27 mouse cellular contexts compared by ENCODE assay signal in the genomic region with DNA sequence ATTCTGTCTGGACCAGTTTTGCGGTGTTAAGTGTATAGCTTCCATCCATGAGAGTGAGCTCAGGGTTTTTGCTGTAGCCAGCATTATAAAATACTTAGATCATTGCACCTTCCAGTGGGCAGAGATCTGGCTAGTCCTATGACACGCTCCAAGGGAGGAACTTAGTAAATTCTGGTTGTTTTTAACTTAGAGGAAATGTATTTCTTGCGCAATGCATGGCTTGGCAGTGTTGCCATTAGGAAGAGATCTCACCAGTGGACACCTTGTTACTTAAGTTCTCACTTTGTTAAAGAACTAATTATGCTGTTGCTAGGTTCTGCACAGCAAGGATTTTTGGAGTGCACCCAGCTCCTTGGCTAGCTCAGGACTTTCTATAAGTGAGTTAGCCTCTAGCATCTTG.
DNase-seq lines count a peak whose midpoint lies in the region; ATAC-seq and TF ChIP-seq lines count a peak whose summit lies in the region.
"Had no signal": no experiment of that assay in that cellular context is flagged by ENCODE, and none has a peak within 500 bp of the region (broad histone marks: within the 10 kb centered on the region; RNA-seq: fewer than 3 reads in every experiment).

No protein-coding gene starts in this region.

- ATAC-seq in common myeloid progenitor, adult 5-6 weeks (replicated peaks; ENCODE audit: low read depth, poor library complexity, severe bottlenecking): peak; percentile 55
- ATAC-seq in megakaryocyte, adult 5-6 weeks (ENCODE audit: poor library complexity, severe bottlenecking): peak; percentile 65
- no peak for ATAC-seq in megakaryocyte-erythroid progenitor cell, adult 5-6 weeks (replicated peaks; ENCODE audit: low FRiP score, low TSS enrichment, poor library complexity, severe bottlenecking)
- ATAC-seq: forebrain, embryonic 13.5 days; forebrain, embryonic 16.5 days had no signal

- no peaks in the 10 kb centered on the region for H3K79me2 ChIP-seq in C2C12 (ENCODE audit: control insufficient read depth, insufficient read depth)

- H3K36me3 ChIP-seq in C2C12 (ENCODE audit: control insufficient read depth, insufficient read depth): peaks cover 71% of the 10 kb centered on the region
- H3K36me3 ChIP-seq in midbrain, embryonic 10.5 days: peaks cover 96% of the 10 kb centered on the region

- H3K79me3 ChIP-seq in C2C12 (ENCODE audit: low read depth): no peaks in the 10 kb centered on the region

- H3K27me3 ChIP-seq in C2C12 (ENCODE audit: control insufficient read depth, insufficient read depth, insufficient read length): no peaks in the 10 kb centered on the region
- H3K27me3 ChIP-seq in midbrain, embryonic 10.5 days (ENCODE audit: low read depth, poor library complexity, severe bottlenecking): no peaks in the 10 kb centered on the region
- H3K27me3 ChIP-seq: CH12.LX; forebrain, embryonic 13.5 days; heart, embryonic 13.5 days; hindbrain, embryonic 12.5 days; hindbrain, embryonic 15.5 days had no signal

- no peak overlapping the region for H3K27ac ChIP-seq in midbrain, embryonic 10.5 days (replicated peaks)
- H3K27ac ChIP-seq: forebrain, embryonic 10.5 days; forebrain, embryonic 13.5 days; heart, adult 2 months; heart, embryonic 10.5 days; heart, embryonic 13.5 days; hindbrain, embryonic 12.5 days; hindbrain, embryonic 15.5 days had no signal

- H3K9me3 ChIP-seq in midbrain, embryonic 10.5 days (replicated peaks): no peaks in the 10 kb centered on the region
- H3K9me3 ChIP-seq: forebrain, embryonic 10.5 days; forebrain, embryonic 13.5 days; G1E; heart, embryonic 10.5 days; heart, embryonic 13.5 days; hindbrain, embryonic 12.5 days; hindbrain, embryonic 15.5 days had no signal

- DNase-seq in 416B (ENCODE audit: low read depth): peak; percentile 72
- DNase-seq in kidney, adult 18-20 months: no peak
- no peak for DNase-seq in gastrocnemius, postnatal 4 days (ENCODE audit: low spot score in 2 of 2)
- no peak for DNase-seq in midbrain, embryonic 10.5 days (ENCODE audit: low spot score)
- DNase-seq: adrenal gland, adult 2 months; adrenal gland, postnatal 14 days; cerebellum, adult 11-12 months; cerebellum, adult 8-10 months; cerebellum, postnatal 10 days; cerebellum, postnatal 36 days; gastrocnemius, postnatal 10 days; heart, adult 2 months; heart, postnatal 14 days; heart, postnatal 4 days had no signal

- H3K4me3 ChIP-seq in C2C12 (ENCODE audit: insufficient read depth, poor library complexity, severe bottlenecking): no peak overlapping the region
- no peak overlapping the region for H3K4me3 ChIP-seq in midbrain, embryonic 10.5 days
- H3K4me3 ChIP-seq: forebrain, embryonic 10.5 days; forebrain, embryonic 13.5 days; heart, adult 2 months; heart, embryonic 10.5 days; heart, embryonic 13.5 days; hindbrain, embryonic 12.5 days; hindbrain, embryonic 15.5 days had no signal

- no peak overlapping the region for H3ac ChIP-seq in C2C12 (ENCODE audit: control insufficient read depth, insufficient read length, low read depth)

- TF ChIP-seq CTCF in C2C12 (IDR thresholded peaks at IDR 0.05; ENCODE audit: control insufficient read depth, insufficient read depth, insufficient read length): no peak

- 91% methylated on average over 3 of the region's 3 CpGs for WGBS in midbrain, embryonic 10.5 days

- H3K4me1 ChIP-seq in midbrain, embryonic 10.5 days: no peaks in the 10 kb centered on the region
- H3K4me1 ChIP-seq: forebrain, embryonic 10.5 days; forebrain, embryonic 13.5 days; heart, embryonic 10.5 days; heart, embryonic 13.5 days; hindbrain, embryonic 12.5 days; hindbrain, embryonic 15.5 days had no signal

TF ChIP-seq in C2C12, 6 proteins besides CTCF, POLR2A, EP300 and RAD21:
- peak; percentile 16 for TF ChIP-seq CEBPB (IDR thresholded peaks at IDR 0.05; ENCODE audit: low read depth)
- no peak for TF ChIP-seq FOSL1 (IDR thresholded peaks at IDR 0.05; ENCODE audit: insufficient read depth, low read length, poor library complexity, severe bottlenecking)
- no peak for TF ChIP-seq USF1 (IDR thresholded peaks at IDR 0.05; ENCODE audit: low read depth)
